Mouse (Mus musculus): ENCODE measurements around the gene Rpl23a.
"Not testable (repeated sequence)": the region's sequence is repeated elsewhere in the genome, so short reads cannot be mapped to it uniquely, and the experiment has no call there.

The Rpl23a gene

DNA sequence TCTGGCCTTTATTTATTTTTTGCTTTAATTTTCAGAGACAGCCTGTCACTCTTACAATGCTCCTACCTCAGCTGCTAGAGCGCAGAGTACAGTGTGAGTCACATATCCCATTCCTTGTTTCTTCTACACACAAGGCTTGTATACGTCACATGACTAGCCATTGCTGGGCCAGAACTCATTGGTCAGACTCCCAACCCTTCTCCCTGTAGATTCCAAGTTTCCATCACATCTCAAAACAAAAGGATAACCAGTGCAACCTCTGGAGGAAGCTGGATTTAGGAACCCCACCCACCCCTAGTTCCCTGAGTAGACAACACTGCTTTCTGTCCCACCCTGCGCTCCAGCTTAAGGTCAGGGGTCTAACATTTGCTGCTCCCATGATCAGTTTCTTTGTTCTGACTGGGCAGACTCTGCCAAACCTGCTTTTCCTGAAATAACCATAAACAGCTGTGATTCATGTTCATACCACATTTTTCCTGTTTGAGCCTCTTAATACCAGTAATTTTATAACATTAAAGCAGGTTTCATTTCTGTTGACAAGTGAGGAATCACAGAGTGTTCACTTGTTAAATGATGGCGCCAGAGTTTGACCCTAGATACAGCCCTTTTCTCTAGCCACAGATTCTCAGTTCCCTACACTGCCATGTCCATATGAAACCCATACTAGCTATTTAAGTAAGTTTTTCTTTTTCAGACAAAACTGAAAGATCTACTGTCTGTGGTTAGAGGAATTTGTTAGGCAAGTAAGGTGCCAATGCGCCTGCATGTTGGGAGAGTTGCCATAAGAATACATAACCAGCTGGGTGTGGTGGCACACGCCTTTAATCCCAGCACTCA lies 36.5 kb downstream of the Rpl23a start:
- in situ Hi-C loops (cut with MboI, MseI) = no loop called here

GRCm38 (mm10) chr11:78146168-78146567 lies 37.2 kb downstream of the Rpl23a start:
- in situ Hi-C loops (cut with MboI, MseI) = no loop called here

GRCm38 (mm10) chr11:78143520-78143919 lies 39.9 kb downstream of the Rpl23a start:
- in situ Hi-C loops (cut with MboI, MseI) = no loop called here

DNA sequence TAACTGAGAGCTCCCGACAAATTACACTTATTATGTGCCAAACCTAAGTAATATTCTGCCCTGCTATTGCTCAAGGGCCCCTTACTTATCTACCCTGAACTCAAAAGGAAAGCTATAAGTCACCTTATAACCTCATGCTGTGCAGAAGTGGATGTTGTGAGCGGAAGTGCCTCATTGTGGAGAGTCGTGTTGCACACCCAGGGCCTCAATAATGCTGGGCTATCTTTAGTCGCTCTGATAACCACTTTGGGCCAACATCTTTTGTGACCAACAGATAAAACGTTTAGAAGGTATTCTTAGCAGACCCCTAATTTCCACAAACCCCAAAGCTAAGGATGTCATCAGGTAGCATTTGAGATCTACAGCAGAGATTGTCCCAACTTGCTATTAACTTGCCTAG lies 42.7 kb downstream of the Rpl23a start:
- in situ Hi-C loops (cut with MboI, MseI) = no loop called here

DNA sequence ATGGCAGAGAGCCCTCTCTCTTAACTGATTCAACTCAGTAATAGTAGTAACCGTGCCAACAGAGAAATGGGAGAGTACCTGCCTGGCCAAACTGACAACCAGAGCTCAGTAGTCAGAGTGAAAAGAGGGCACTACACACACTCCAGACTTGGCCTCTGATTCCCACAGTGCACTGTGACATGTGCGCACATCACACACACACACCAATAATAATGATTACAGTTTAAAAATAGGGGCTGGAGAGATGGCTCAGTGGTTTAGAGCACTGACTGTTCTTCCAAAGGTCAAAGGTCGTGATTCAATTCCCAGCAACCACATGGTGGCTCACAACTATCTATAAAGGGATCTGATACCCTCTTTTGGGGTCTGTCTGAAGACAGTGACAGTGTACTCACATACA lies 45.4 kb downstream of the Rpl23a start:
- in situ Hi-C loops (cut with MboI, MseI) = no loop called here

GRCm38 (mm10) chr11:78137584-78137983 lies 45.8 kb downstream of the Rpl23a start:
- in situ Hi-C loops (cut with MboI, MseI) = no loop called here

DNA sequence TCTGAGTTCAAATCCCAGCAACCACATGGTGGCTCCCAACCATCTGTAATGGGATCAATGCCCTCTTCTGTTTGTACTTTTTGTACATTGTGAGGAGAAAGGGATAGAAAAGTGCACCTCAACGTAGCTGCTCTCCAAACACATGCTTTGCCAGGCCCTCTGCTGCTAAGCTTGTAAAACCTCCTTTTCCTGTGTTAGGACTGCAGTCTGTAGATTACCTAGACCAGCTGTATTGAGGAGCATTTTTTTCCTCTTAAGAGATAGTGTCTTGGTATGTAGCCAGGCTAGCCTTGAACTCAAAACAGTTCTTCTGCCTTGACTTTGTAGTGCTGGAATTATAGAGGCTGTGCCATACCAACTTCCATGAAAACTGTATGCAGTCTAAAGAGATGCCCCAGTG lies 47.3 kb downstream of the Rpl23a start:
- in situ Hi-C loops (cut with MboI, MseI) = no loop called here

GRCm38 (mm10) chr11:78135314-78135713 lies 48.1 kb downstream of the Rpl23a start:
- in situ Hi-C loops (cut with MboI, MseI) = not testable (repeated sequence)

DNA sequence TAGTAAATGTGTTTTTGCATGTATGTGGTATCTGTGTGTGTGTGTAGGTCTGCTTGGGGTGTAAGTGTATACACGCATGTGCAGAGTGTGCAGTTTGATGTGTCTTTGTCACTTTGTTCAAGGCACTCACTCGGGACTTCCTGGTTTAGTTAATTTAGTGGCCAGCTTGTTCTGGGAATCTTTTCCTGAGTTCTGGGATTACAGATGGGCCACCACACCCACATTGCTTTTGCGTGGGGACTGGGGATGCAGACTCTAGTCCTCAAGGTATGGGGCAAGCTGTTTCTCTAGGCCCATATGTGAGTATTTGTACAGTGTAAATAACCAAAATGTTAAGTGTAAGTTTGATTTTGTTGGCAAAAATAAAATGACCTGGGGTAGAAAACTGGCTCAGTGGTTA lies 49.0 kb downstream of the Rpl23a start:
- in situ Hi-C loops (cut with MboI, MseI) = no loop called here

GRCm38 (mm10) chr11:78133915-78134314 lies 49.5 kb downstream of the Rpl23a start:
- in situ Hi-C loops (cut with MboI, MseI) = no loop called here

Measured in T-helper 1 cell (primary cell).